Mouse (Mus musculus): ENCODE measurements around the gene Efnb1. TPM values are rescaled to one million over a fixed set of nuclear protein-coding genes. Genes with fewer than 3 reads are reported as not detected.
A peak's percentile ranks its signal among the peaks of the same experiment; 100 is the strongest.

Efnb1 gene
- total and polyA plus RNA-seq, 2 experiments from 2014 or later = 26.6 to 48.9 TPM

DNA sequence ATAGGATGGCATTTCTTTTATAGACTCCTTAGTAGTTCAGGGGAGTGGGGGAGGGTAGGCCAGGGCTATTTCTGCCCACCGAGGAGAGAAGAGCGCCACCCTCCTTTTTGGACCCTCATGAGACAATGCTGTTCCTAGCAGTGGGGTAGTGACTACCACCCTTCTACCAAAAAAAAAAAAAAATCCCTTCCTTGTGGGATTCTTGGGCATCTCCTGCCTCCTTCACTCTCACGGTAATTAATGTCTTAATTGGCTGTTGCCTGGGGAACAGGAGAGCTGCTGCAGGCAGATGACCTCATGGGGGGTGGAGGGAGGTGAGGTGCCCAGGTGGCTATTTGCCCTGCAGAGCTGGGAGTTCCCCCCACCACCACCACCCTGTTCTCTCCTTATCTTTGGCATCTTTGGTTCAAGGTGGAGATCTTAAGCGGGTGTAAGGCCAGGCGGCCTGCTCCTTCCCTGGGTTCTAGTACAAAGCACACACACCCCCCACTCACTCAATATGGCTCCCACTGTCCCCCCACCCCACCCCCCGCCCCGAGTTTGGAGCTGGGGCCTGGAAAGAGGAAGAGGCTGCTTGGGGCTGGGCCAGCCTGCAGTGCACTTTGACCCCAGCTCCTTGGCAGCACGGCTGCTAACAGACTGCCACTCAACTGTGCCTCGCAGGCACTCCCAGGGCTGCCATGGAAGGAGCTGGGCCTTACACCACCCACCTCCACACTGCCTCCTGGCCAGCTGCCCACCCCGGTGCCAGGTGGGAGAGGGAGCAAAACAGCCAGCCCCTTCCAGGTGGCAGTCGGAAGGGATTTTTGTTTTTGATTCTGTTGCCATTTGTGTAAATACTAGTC lies 12.4 kb downstream of the Efnb1 start:
- H3K36me3 ChIP-seq (ENCODE audit: insufficient read depth) = peaks cover 4% of the 10 kb centered on the region; the same call in 1 of the 2 replicates
- no peak for ATAC-seq
- TF ChIP-seq CTCF (IDR thresholded peaks at IDR 0.05; ENCODE audit: low read depth) = no peak
- WGBS = 42% methylated on average over 11 of the region's 11 CpGs
- no peak overlapping the region for H3K27ac ChIP-seq (ENCODE audit: low read depth, low read length)
- no peak overlapping the region for H3K4me3 ChIP-seq (ENCODE audit: low read depth, low read length)
- peak; percentile 18 for DNase-seq
- H3K4me2 ChIP-seq (ENCODE audit: low read depth) = no peak overlapping the region
- no peaks in the 10 kb centered on the region for H3K27me3 ChIP-seq (ENCODE audit: insufficient read depth, low read length)
- no peak overlapping the region for H3K9ac ChIP-seq
- H3K4me1 ChIP-seq (ENCODE audit: insufficient read depth) = no peaks in the 10 kb centered on the region
- H3K9me3 ChIP-seq (ENCODE audit: low read length) = no peaks in the 10 kb centered on the region

DNA sequence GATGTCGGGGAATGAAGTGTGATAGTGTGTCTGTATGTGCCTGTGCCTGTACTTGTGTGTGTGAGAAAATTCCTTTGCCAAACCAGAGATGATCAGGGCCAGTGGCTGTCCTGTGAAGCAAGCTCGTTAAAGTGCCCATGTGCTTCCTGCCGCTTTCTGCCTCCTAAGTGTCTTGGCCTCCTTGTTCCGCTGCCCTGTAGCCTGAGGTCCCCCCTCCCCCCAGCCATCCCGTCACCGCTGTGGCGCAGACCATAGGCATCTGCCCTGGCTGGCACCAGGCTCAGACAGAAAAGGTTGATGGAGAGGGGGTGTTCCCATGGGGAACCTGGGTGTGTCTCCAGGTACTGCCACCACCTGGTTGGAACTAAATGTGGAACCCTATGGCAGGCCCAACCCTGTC lies 13.1 kb downstream of the Efnb1 start:
- WGBS = 58% methylated on average over 7 of the region's 7 CpGs
- no peak for TF ChIP-seq CTCF (IDR thresholded peaks at IDR 0.05; ENCODE audit: low read depth)
- no peaks in the 10 kb centered on the region for H3K9me3 ChIP-seq (ENCODE audit: low read length)
- H3K4me3 ChIP-seq (ENCODE audit: low read depth, low read length) = no peak overlapping the region
- no peak for DNase-seq
- peaks cover 4% of the 10 kb centered on the region; the same call in 1 of the 2 replicates for H3K36me3 ChIP-seq (ENCODE audit: insufficient read depth)
- no peak overlapping the region for H3K4me2 ChIP-seq (ENCODE audit: low read depth)
- no peak for ATAC-seq
- H3K27ac ChIP-seq (ENCODE audit: low read depth, low read length) = no peak overlapping the region
- no peak overlapping the region for H3K9ac ChIP-seq
- H3K4me1 ChIP-seq (ENCODE audit: insufficient read depth) = no peaks in the 10 kb centered on the region
- no peaks in the 10 kb centered on the region for H3K27me3 ChIP-seq (ENCODE audit: insufficient read depth, low read length)

DNA sequence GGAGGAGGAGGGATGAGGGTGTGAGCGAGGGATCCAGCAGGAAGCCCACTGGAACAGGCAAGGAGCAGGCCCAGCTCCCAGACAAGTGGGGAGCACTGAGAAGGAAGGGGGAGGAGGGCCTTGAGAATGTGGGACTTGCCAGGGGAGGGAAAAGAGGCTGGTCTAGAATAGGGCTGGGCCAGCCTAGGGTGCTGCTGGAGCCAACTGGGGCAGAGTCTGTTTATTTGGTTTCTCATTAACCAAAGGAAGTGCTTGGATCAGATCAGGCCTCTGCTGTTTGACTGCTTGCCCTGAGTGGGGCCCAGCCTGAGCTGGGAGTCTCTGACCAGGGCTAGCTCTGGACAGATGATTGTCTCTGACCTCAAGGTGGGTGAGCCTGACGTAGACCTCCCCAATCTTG lies 14.0 kb downstream of the Efnb1 start:
- peaks cover 4% of the 10 kb centered on the region; the same call in 1 of the 2 replicates for H3K36me3 ChIP-seq (ENCODE audit: insufficient read depth)
- no peaks in the 10 kb centered on the region for H3K27me3 ChIP-seq (ENCODE audit: insufficient read depth, low read length)
- ATAC-seq = peak; percentile 18; the same call in 1 of the 2 replicates
- H3K4me3 ChIP-seq (ENCODE audit: low read depth, low read length) = no peak overlapping the region
- H3K27ac ChIP-seq (ENCODE audit: low read depth, low read length) = no peak overlapping the region
- 64% methylated on average over 2 of the region's 2 CpGs for WGBS
- H3K4me1 ChIP-seq (ENCODE audit: insufficient read depth) = no peaks in the 10 kb centered on the region
- H3K9ac ChIP-seq = no peak overlapping the region
- peak; percentile 6 for DNase-seq
- H3K4me2 ChIP-seq (ENCODE audit: low read depth) = no peak overlapping the region
- no peaks in the 10 kb centered on the region for H3K9me3 ChIP-seq (ENCODE audit: low read length)
- no peak for TF ChIP-seq CTCF (IDR thresholded peaks at IDR 0.05; ENCODE audit: low read depth)

DNA sequence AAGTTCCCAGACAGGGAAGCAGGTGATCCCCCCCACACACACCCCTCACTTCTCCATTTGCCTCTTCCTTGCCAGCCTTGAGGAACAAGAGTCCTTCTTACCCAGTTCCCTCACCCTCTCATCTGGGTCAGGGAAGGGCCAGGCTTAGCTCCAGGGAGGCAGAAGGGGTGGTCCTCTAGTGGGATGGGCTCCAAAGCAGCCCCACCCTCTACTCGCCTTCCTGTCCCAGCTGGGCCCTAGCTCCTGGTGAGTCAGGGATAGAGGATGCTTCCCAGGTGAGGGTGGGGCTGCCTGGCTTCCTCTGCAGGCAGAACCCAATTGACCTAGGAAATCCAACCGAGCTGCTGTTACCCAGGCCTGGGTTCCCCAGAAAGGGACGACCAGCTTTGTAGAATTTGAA lies 14.8 kb downstream of the Efnb1 start:
- Histone ChIP-seq H3K4me2 (ENCODE audit: low read depth) (no peak overlapping the region), H3K27me3 (ENCODE audit: insufficient read depth, low read length) (no peaks in the 10 kb centered on the region), H3K4me3 (ENCODE audit: low read depth, low read length) (no peak overlapping the region), H3K4me1 (ENCODE audit: insufficient read depth) (no peaks in the 10 kb centered on the region), H3K27ac (ENCODE audit: low read depth, low read length) (no peak overlapping the region), H3K9me3 (ENCODE audit: low read length) (no peaks in the 10 kb centered on the region), H3K36me3 (ENCODE audit: insufficient read depth) (peaks cover 4% of the 10 kb centered on the region; the same call in 1 of the 2 replicates), H3K9ac (no peak overlapping the region)
- no peak for TF ChIP-seq CTCF (IDR thresholded peaks at IDR 0.05; ENCODE audit: low read depth)
- WGBS = 53% methylated on average over 3 of the region's 3 CpGs
- ATAC-seq (no peak), DNase-seq (no peak)

DNA sequence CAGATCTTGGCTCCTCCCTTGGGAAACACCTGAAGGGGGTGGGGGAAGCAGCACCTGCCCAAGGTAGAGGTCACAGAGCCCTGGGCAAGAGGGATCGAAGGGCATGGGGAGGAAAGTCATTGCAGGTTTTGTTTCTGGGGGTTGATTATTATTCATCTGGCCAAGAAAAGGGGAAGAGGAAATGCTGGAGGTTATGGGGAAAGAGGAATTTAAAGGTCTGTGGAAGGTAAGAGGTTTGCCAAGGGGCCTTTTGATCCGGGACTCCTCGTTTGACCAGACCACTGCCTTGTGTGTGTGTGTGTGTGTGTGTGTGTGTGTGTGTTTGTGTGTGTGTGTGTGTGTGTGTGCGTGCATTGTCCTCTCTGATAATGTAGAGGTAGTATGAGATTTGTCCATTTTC lies 15.5 kb downstream of the Efnb1 start:
- 68% methylated on average over 4 of the region's 4 CpGs for WGBS
- Histone ChIP-seq H3K9ac (no peak overlapping the region), H3K36me3 (ENCODE audit: insufficient read depth) (no peaks in the 10 kb centered on the region), H3K27ac (ENCODE audit: low read depth, low read length) (no peak overlapping the region), H3K4me3 (ENCODE audit: low read depth, low read length) (no peak overlapping the region), H3K9me3 (ENCODE audit: low read length) (no peaks in the 10 kb centered on the region), H3K4me2 (ENCODE audit: low read depth) (no peak overlapping the region), H3K27me3 (ENCODE audit: insufficient read depth, low read length) (no peaks in the 10 kb centered on the region), H3K4me1 (ENCODE audit: insufficient read depth) (no peaks in the 10 kb centered on the region)
- no peak for TF ChIP-seq CTCF (IDR thresholded peaks at IDR 0.05; ENCODE audit: low read depth)
- DNase-seq (no peak), ATAC-seq (no peak)

DNA sequence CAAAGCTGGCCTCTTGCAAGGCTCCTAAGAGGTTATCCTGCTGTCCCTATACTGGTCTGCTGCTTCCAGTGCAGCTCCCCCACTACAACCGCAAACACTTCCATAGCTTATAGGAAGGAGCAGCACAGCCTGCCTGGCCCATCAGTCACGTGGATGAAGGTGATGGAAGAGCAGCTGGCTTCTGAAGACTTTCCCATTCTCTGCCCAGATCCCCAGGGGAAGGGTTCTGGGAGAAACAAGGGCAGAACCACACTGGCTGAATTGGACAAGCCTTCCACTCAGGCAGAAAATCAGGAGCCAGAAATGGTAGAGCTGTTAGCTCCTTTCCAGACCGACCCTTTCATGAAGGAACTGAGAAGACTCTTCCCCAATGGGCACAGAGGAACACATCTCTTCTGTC lies 16.2 kb downstream of the Efnb1 start:
- 38% methylated on average over 3 of the region's 3 CpGs for WGBS
- no peak overlapping the region for H3K27ac ChIP-seq (ENCODE audit: low read depth, low read length)
- no peak overlapping the region for H3K4me2 ChIP-seq (ENCODE audit: low read depth)
- H3K9me3 ChIP-seq (ENCODE audit: low read length) = no peaks in the 10 kb centered on the region
- DNase-seq (no peak), ATAC-seq (no peak)
- H3K36me3 ChIP-seq (ENCODE audit: insufficient read depth) = no peaks in the 10 kb centered on the region
- H3K9ac ChIP-seq = no peak overlapping the region
- TF ChIP-seq CTCF (IDR thresholded peaks at IDR 0.05; ENCODE audit: low read depth) = no peak
- H3K4me1 ChIP-seq (ENCODE audit: insufficient read depth) = no peaks in the 10 kb centered on the region
- H3K27me3 ChIP-seq (ENCODE audit: insufficient read depth, low read length) = no peaks in the 10 kb centered on the region
- no peak overlapping the region for H3K4me3 ChIP-seq (ENCODE audit: low read depth, low read length)

DNA sequence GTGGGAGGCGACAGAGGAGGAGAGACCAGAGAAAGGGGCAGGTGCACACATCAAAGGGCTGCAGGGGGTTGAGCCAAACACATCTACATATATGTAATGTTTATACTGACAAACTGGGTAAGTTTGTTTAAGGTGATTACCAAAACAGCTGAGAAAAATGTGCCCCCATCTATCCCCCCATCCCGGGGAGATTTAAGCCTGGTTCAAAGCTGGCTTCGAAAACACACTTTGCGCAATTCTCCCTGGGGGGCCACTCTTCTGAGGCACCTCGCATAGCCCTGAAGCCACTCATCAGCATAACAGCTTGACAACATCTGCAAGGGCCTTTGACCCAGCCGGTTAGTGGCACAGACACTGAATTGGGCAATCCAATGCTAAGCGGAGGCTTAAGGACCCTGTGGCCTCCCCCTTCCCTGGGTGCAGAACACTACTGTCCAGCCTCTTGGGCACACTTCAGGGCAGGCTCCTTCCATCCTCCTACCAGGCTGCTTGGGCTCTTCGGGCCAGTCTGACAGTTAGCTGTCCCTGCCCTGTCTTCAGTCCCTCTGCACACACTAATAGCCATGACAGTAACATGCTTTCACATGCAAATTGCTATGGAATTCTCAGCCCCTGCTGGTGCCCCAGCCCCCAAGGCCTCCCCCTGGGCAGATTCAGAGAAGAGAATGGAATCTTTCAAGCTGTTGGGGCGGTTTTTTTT lies 16.8 kb downstream of the Efnb1 start:
- DNase-seq (no peak), ATAC-seq (no peak)
- Histone ChIP-seq H3K36me3 (ENCODE audit: insufficient read depth) (no peaks in the 10 kb centered on the region), H3K27me3 (ENCODE audit: insufficient read depth, low read length) (no peaks in the 10 kb centered on the region), H3K4me2 (ENCODE audit: low read depth) (no peak overlapping the region), H3K27ac (ENCODE audit: low read depth, low read length) (no peak overlapping the region), H3K9me3 (ENCODE audit: low read length) (no peaks in the 10 kb centered on the region), H3K9ac (no peak overlapping the region), H3K4me3 (ENCODE audit: low read depth, low read length) (no peak overlapping the region), H3K4me1 (ENCODE audit: insufficient read depth) (no peaks in the 10 kb centered on the region)
- 20% methylated on average over 9 of the region's 9 CpGs for WGBS
- TF ChIP-seq CTCF (IDR thresholded peaks at IDR 0.05; ENCODE audit: low read depth) = no peak

Measured in forebrain, postnatal 0 days (tissue).